Mouse (Mus musculus) heart, adult 2 months (tissue): Measurements from ENCODE around the gene Nfkbil1.

ENCODE experiments used
- CTCF ChIP-seq: fragments of 200-600 bp; IDR thresholded peaks from 2 replicates; pipeline ENCODE4 v1.8.1; 2022; ENCODE audit warnings: antibody characterized with exemption, mild to moderate bottlenecking, moderate library complexity
- EP300 ChIP-seq: fragments of 200-500 bp; IDR thresholded peaks from 2 replicates; pipeline ENCODE4 v1.6.1; 2011; ENCODE audit warnings: low read depth, low read length, control low read depth; ENCODE audit not compliant: insufficient read depth
- POLR2A ChIP-seq: fragments of 200-500 bp; IDR thresholded peaks from 2 replicates; pipeline ENCODE4 v1.6.1; 2011; ENCODE audit warnings: mild to moderate bottlenecking, low read depth, low read length, control low read depth; ENCODE audit not compliant: insufficient read depth

- TF ChIP-seq CTCF (no peak), POLR2A (no peak), EP300 (no peak)
These were observed 11.6 kb upstream of the Nfkbil1 start for GRCm38 (mm10) chr17:35247144-35247543.
